Mouse (Mus musculus) neural tube, embryonic 15.5 days (tissue): Measurements from ENCODE around the gene Ntrk1. TPM values are rescaled to one million over a fixed set of nuclear protein-coding genes. Genes with fewer than 3 reads are reported as not detected.
"Not testable (repeated sequence)": the region's sequence is repeated elsewhere in the genome, so short reads cannot be mapped to it uniquely, and the experiment has no call there.

Source experiments
- ATAC-seq: fragments of 200-750 bp; cut with Nextera tagmentation; 2 replicates; pipeline ENCODE4 v1.8.0; 2017; ENCODE audit warnings: mild to moderate bottlenecking, moderate TSS enrichment, moderate library complexity; ENCODE audit not compliant: low FRiP score
- H3K27ac ChIP-seq: fragments of 300-500 bp; sonication (generic); replicated peaks from 2 replicates; pipeline ENCODE4 v1.5.1; 2015; ENCODE audit warnings: mild to moderate bottlenecking, inconsistent platforms
- H3K27me3 ChIP-seq: fragments of 300-500 bp; sonication (generic); replicated peaks from 2 replicates; pipeline ENCODE4 v1.6.1; 2015; ENCODE audit warnings: inconsistent platforms
- H3K36me3 ChIP-seq: fragments of 300-500 bp; sonication (generic); 2 replicates; pipeline ENCODE4 v1.6.1; 2015; ENCODE audit warnings: inconsistent platforms
- H3K4me1 ChIP-seq: fragments of 300-500 bp; sonication (generic); 2 replicates; pipeline ENCODE4 v1.6.1; 2015; ENCODE audit warnings: inconsistent platforms
- H3K4me2 ChIP-seq: fragments of 300-500 bp; sonication (generic); 2 replicates; pipeline ENCODE4 v1.6.1; 2015; ENCODE audit warnings: inconsistent platforms, mild to moderate bottlenecking, moderate library complexity
- H3K4me3 ChIP-seq: fragments of 300-500 bp; sonication (generic); replicated peaks from 2 replicates; pipeline ENCODE4 v1.5.1; 2015; ENCODE audit warnings: mild to moderate bottlenecking, inconsistent platforms
- H3K9ac ChIP-seq: fragments of 300-500 bp; sonication (generic); replicated peaks from 2 replicates; pipeline ENCODE4 v1.6.1; 2015; ENCODE audit warnings: mild to moderate bottlenecking, inconsistent platforms
- H3K9me3 ChIP-seq: fragments of 300-500 bp; sonication (generic); replicated peaks from 2 replicates; pipeline ENCODE4 v1.6.1; 2016; ENCODE audit warnings: inconsistent platforms
- WGBS: fragments of 180-500 bp; shearing (Covaris S2); methylation state at CpG from one replicate; pipeline ENCODE4 v1.1.7; 2015; ENCODE audit warnings: mixed read lengths; 5-methylcytosine and 5-hydroxymethylcytosine counted together
- polyA plus RNA-seq: library from polyadenylated mRNA; unstranded; fragments of >200 nt; fragmentation: Nextera tagmentation; extraction: Ambion mirVana; gene quantifications from 2 replicates; pipeline ENCODE4 v1.2.1, GENCODE M21; 2015

The Ntrk1 gene
- 41.2 and 50.1 TPM in 2 replicates for polyA plus RNA-seq

GRCm38 (mm10) chr3:87794922-87795325, at the start of gene Ntrk1:
TSS of gene Ntrk1 (minus strand) at chr3:87795162.
- WGBS = under 1% methylated on average over 45 of the region's 47 CpGs
- Histone ChIP-seq H3K4me3 (peak within 1 kb of the TSS; percentile 36), H3K9ac (peak within 1 kb of the TSS; percentile 30; the same call in 1 of the 2 replicates), H3K9me3 (no peaks in the 10 kb centered on the region), H3K36me3 (no peaks in the 10 kb centered on the region), H3K27me3 (peaks cover 95% of the 10 kb centered on the region), H3K4me2 (peak within 1 kb of the TSS; percentile 63), H3K4me1 (peaks cover 29% of the 10 kb centered on the region), H3K27ac (no peak within 1 kb of the TSS)
- ATAC-seq = no peak

DNA sequence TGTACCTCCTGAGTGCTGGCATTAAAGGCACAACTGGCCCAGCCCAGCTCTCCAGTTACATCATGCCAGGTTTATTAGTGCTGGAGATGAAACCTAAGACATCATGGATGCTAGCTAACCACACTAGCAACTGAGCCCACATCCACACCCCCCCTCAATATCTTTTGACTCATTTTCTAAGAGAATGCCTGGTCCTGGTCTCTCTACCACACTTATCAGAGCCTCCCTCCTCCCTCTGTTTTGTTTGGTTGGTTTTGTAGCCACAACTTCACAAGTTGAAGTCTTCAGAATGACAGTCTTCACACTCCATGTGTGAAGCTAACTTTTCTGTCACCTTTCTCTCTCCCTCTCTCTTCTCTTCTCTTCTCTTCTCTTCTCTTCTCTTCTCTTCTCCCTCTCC, 45.9 kb upstream of the Ntrk1 start:
- Histone ChIP-seq H3K36me3 (no peaks in the 10 kb centered on the region), H3K4me3 (no peak overlapping the region), H3K27me3 (no peaks in the 10 kb centered on the region), H3K9me3 (no peaks in the 10 kb centered on the region), H3K4me2 (no peak overlapping the region), H3K9ac (no peak overlapping the region), H3K4me1 (no peaks in the 10 kb centered on the region), H3K27ac (no peak overlapping the region)
- ATAC-seq = no peak

DNA sequence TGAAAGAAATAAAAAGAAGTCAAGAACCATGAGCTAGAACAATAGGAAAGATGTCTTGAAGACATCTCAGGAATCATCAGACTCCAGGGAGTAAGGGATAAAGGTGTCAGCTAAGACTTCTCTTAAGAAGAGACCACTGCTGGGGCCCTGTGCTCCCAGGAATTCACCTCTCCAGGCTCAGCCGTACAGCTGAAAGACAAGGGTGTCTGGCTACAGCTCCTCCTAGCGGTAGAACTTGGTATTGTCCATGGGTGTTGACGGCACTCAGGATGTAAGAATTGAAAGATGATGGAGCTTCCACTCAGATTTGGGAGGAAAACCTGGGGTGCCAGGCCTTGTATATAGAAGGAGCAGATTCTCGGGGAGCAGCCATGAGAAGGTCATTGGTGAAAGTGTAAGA, 43.7 kb upstream of the Ntrk1 start:
- no peaks in the 10 kb centered on the region for H3K27me3 ChIP-seq
- H3K27ac ChIP-seq = no peak overlapping the region
- no peak overlapping the region for H3K9ac ChIP-seq
- H3K4me1 ChIP-seq = no peaks in the 10 kb centered on the region
- no peak overlapping the region for H3K4me3 ChIP-seq
- no peak overlapping the region for H3K4me2 ChIP-seq
- H3K9me3 ChIP-seq = no peaks in the 10 kb centered on the region
- H3K36me3 ChIP-seq = no peaks in the 10 kb centered on the region
- 2% methylated on average over 4 of the region's 4 CpGs for WGBS
- no peak for ATAC-seq

GRCm38 (mm10) chr3:87833482-87833881, 38.5 kb upstream of the Ntrk1 start:
- H3K4me1 ChIP-seq = no peaks in the 10 kb centered on the region
- no peak overlapping the region for H3K4me2 ChIP-seq
- no peak overlapping the region for H3K27ac ChIP-seq
- WGBS = 67% methylated on average over 5 of the region's 5 CpGs
- no peaks in the 10 kb centered on the region for H3K27me3 ChIP-seq
- H3K4me3 ChIP-seq = no peak overlapping the region
- ATAC-seq = no peak
- no peak overlapping the region for H3K9ac ChIP-seq
- H3K36me3 ChIP-seq = no peaks in the 10 kb centered on the region
- H3K9me3 ChIP-seq = no peaks in the 10 kb centered on the region

DNA sequence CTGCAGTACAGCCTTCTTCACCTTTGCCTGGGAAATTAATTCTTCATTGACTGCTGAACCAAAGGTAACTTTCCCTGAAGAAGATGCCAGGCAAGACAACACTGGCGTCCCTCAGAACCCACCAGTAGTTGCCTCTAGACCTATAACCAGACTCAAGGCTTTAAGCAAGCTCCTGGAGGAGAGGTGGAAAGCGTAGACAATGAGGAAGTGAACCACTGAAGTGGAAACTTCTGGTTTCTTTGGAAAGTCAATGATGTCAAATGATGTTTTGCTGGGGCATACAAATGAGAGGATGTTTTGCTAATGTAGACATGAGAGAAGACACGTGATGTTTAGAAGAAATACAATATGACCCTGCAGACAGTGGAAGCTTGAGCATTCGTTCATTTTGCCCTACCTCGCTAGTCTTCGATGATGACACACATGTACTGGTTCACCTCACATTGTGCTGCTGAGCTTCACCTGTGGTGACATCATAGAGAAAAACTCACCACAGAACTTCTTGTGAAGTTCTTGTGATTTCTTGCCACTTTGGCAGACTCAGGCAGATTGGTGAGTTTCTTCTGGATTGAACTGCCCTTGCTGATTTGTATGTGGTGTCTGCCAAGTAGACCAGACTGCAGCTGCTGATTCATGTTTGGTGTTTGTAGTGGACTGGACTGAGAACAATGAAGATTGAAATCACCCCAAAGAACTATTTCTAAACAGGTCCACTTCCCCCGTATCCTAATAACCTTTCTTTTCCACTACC, 37.3 kb upstream of the Ntrk1 start:
- Histone ChIP-seq H3K9ac (no peak overlapping the region), H3K36me3 (no peaks in the 10 kb centered on the region), H3K27ac (no peak overlapping the region), H3K4me2 (no peak overlapping the region), H3K4me3 (no peak overlapping the region), H3K9me3 (no peaks in the 10 kb centered on the region), H3K27me3 (no peaks in the 10 kb centered on the region), H3K4me1 (no peaks in the 10 kb centered on the region)
- ATAC-seq = no peak
- 85% methylated on average over 7 of the region's 7 CpGs for WGBS

- Histone ChIP-seq H3K27ac (no peak overlapping the region), H3K36me3 (no peaks in the 10 kb centered on the region), H3K4me2 (no peak overlapping the region), H3K27me3 (no peaks in the 10 kb centered on the region), H3K9me3 (no peaks in the 10 kb centered on the region), H3K4me1 (no peaks in the 10 kb centered on the region), H3K4me3 (no peak overlapping the region), H3K9ac (no peak overlapping the region)
- WGBS = 59% methylated on average over 10 of the region's 10 CpGs
- no peak for ATAC-seq
These were observed 34.1 kb upstream of the Ntrk1 start for GRCm38 (mm10) chr3:87829025-87829424.

- no peak overlapping the region for H3K9ac ChIP-seq
- H3K4me2 ChIP-seq = no peak overlapping the region
- no peaks in the 10 kb centered on the region for H3K27me3 ChIP-seq
- H3K4me3 ChIP-seq = no peak overlapping the region
- H3K9me3 ChIP-seq = no peaks in the 10 kb centered on the region
- H3K36me3 ChIP-seq = no peaks in the 10 kb centered on the region
- no peaks in the 10 kb centered on the region for H3K4me1 ChIP-seq
- no peak for ATAC-seq
- WGBS = 36% methylated on average over 4 of the region's 4 CpGs
- no peak overlapping the region for H3K27ac ChIP-seq
These were observed 33.5 kb upstream of the Ntrk1 start for GRCm38 (mm10) chr3:87828435-87828834.

- H3K9ac ChIP-seq, H3K4me1 ChIP-seq, H3K27me3 ChIP-seq, H3K27ac ChIP-seq, H3K4me2 ChIP-seq, H3K36me3 ChIP-seq, ATAC-seq, H3K9me3 ChIP-seq, H3K4me3 ChIP-seq: not testable (repeated sequence)
- WGBS = 92% methylated on average over 1 of the region's 1 CpGs
These were observed 29.2 kb upstream of the Ntrk1 start, which contains the start of gene Pear1 for GRCm38 (mm10) chr3:87824206-87824605. TSS of gene Pear1 (minus strand) at chr3:87824306.

DNA sequence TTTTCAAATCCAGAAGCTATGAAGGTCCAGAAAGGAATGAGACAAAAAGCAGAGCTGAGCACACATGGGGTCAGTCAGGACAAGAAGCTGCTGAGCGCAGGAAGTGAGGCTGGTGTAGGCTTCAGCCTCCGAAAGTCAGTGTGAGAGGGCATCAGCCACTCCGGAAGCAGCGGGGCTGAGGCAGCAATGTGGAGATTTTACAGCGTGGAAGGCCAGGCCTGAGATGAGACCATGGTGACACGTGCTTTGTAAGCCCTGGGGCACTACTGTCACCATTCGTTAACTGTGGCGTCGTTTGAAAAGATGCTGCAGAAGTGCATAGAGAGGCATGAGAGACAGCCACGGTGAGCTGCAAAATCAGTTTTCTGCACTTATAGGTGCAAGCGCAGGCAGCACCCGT, 23.3 kb upstream of the Ntrk1 start:
- Histone ChIP-seq H3K36me3 (no peaks in the 10 kb centered on the region), H3K9me3 (no peaks in the 10 kb centered on the region), H3K9ac (no peak overlapping the region), H3K4me2 (no peak overlapping the region), H3K4me3 (no peak overlapping the region), H3K4me1 (peaks cover 4% of the 10 kb centered on the region), H3K27ac (no peak overlapping the region), H3K27me3 (peaks cover 19% of the 10 kb centered on the region)
- ATAC-seq = peak; percentile 31; the same call in 1 of the 2 replicates
- WGBS = 43% methylated on average over 12 of the region's 12 CpGs

DNA sequence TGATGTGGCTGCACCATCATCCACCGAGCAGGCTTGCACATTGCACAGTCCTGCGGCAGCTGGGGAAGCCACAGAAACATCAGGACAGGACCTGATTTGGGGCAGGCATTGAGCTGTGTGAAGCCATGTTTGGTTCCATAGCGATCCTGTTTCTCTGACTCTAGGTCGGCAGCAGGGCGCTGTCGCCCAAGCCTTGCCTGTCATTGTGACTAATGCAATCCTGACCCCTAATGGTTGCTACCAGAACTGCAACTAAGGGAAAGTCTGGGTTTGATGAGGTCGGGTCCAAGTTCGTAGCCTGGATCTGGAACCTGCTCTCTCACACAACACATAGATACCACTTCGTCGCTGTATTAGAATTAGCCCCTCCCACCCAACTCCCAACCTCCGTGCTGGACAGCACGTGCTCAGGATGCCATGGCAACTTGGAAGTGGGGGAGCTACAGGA, 21.7 kb upstream of the Ntrk1 start:
- no peak overlapping the region for H3K4me3 ChIP-seq
- H3K36me3 ChIP-seq = no peaks in the 10 kb centered on the region
- no peaks in the 10 kb centered on the region for H3K9me3 ChIP-seq
- H3K27me3 ChIP-seq = peaks cover 22% of the 10 kb centered on the region
- no peak overlapping the region for H3K9ac ChIP-seq
- H3K27ac ChIP-seq = no peak overlapping the region
- peaks cover 4% of the 10 kb centered on the region for H3K4me1 ChIP-seq
- peak overlapping the region; percentile 7; the same call in 1 of the 2 replicates for H3K4me2 ChIP-seq
- whole genome bisulfite sequencing = 4% methylated on average over 12 of the region's 12 CpGs
- peak; percentile 48; the same call in 1 of the 2 replicates for ATAC-seq

- WGBS = 59% methylated on average over 6 of the region's 6 CpGs
- Histone ChIP-seq H3K4me3 (no peak overlapping the region), H3K4me2 (no peak overlapping the region), H3K27ac (no peak overlapping the region), H3K9ac (no peak overlapping the region), H3K4me1 (peaks cover 4% of the 10 kb centered on the region), H3K27me3 (peaks cover 27% of the 10 kb centered on the region), H3K36me3 (no peaks in the 10 kb centered on the region), H3K9me3 (no peaks in the 10 kb centered on the region)
- no peak for ATAC-seq
These were observed 21.2 kb upstream of the Ntrk1 start for GRCm38 (mm10) chr3:87816166-87816565.

GRCm38 (mm10) chr3:87812873-87813272, 17.9 kb upstream of the Ntrk1 start:
- Histone ChIP-seq H3K36me3 (no peaks in the 10 kb centered on the region), H3K4me1 (peaks cover 15% of the 10 kb centered on the region), H3K4me2 (no peak overlapping the region), H3K27me3 (peaks cover 55% of the 10 kb centered on the region), H3K4me3 (no peak overlapping the region), H3K9ac (no peak overlapping the region), H3K27ac (no peak overlapping the region), H3K9me3 (no peaks in the 10 kb centered on the region)
- 60% methylated on average over 10 of the region's 10 CpGs for WGBS
- ATAC-seq = no peak
